Mouse (Mus musculus) liver, adult 2 months (tissue): ENCODE measurements around the gene Hexb.

Experiments used
- CTCF ChIP-seq: fragments of 200-500 bp; IDR thresholded peaks from 2 replicates; pipeline ENCODE4 v1.5.1; 2011; ENCODE audit warnings: low read depth, low read length, control low read depth
- POLR2A ChIP-seq: fragments of 200-500 bp; IDR thresholded peaks from 2 replicates; pipeline ENCODE4 v1.6.1; 2011; ENCODE audit warnings: low read length, control low read depth; ENCODE audit not compliant: insufficient read depth; ENCODE audit errors: extremely low read depth

DNA sequence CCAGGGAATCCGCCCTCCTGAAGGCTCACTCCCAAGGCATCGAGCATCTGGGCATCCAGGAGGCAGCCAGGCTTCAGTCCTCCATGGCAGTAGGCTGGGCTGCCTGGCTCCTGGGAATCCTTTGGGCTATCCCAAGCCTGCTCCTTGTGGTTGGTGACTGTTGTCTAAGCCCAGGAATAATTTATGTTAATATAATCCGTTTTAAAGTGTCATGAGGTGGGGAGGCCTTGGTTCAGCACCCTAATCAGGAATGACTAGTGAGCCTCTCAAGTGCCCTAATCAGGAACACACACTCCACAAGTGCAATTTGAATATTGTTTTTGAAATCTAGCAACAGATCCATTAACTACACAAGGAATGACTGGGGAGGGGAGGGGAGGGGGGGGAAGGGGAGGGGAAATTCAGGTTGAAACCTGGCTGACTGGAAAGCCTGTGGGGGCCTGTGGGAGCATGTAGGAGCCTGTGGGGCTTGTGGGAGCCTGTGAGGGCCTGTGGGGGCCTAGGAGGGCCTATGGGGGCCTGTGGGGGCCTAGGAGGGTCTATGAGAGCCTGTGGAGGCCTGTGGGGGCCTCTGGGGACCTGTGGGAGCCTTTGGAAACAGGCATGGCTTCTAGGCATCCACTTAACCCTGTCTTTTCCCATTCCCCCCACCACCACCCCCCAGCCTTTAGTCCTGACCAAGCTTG is 16.6 kb upstream of the Hexb start:
- no peak for TF ChIP-seq POLR2A
- no peak for TF ChIP-seq CTCF
